Mouse (Mus musculus) myocyte (in vitro differentiated cells): ENCODE measurements around the gene Bcr. TPM values are rescaled to one million over a fixed set of nuclear protein-coding genes. Genes with fewer than 3 reads are reported as not detected.

Experiments
- H3K27me3 ChIP-seq: one replicate; pipeline ENCODE4 v1.6.1; 2011; ENCODE audit not compliant: control insufficient read depth, insufficient read depth, insufficient read length
- H3K36me3 ChIP-seq: one replicate; pipeline ENCODE4 v1.6.1; 2011; ENCODE audit not compliant: control insufficient read depth, insufficient read depth
- H3K4me2 ChIP-seq: one replicate; pipeline ENCODE4 v1.6.1; 2011; ENCODE audit warnings: low read depth, control low read depth
- H3K4me3 ChIP-seq: one replicate; pipeline ENCODE4 v1.5.1; 2011; ENCODE audit warnings: mild to moderate bottlenecking, control low read depth, moderate library complexity
- H3K79me2 ChIP-seq: one replicate; pipeline ENCODE4 v1.6.1; 2011; ENCODE audit not compliant: control insufficient read depth, insufficient read depth
- H3ac ChIP-seq: one replicate; pipeline ENCODE4 v1.6.1; 2011; ENCODE audit not compliant: control insufficient read depth, insufficient read length
- CEBPB ChIP-seq: IDR thresholded peaks from 2 replicates; pipeline ENCODE4 v1.6.1; 2011; ENCODE audit warnings: mild to moderate bottlenecking, moderate library complexity; ENCODE audit not compliant: poor library complexity, insufficient read depth, severe bottlenecking
- E2F4 ChIP-seq: IDR thresholded peaks from one replicate; pipeline ENCODE4 v1.6.1; 2011; ENCODE audit warnings: mild to moderate bottlenecking, control low read depth, moderate library complexity; ENCODE audit not compliant: insufficient read depth
- MAX ChIP-seq: IDR thresholded peaks from one replicate; pipeline ENCODE4 v1.6.1; 2011; ENCODE audit warnings: low read depth, mild to moderate bottlenecking, control low read depth
- MYOD1 ChIP-seq, 3 experiments: IDR thresholded peaks; one replicate each; pipeline ENCODE4 v1.6.1; 2011; ENCODE audit warnings: control low read depth in 2 of 3, low read depth in 2 of 3, mild to moderate bottlenecking in 2 of 3, moderate library complexity in 1 of 3; ENCODE audit not compliant: insufficient read length in 2 of 3, control insufficient read depth in 1 of 3
- MYOG ChIP-seq, 3 experiments: IDR thresholded peaks; one replicate each; pipeline ENCODE4 v1.6.1; 2011; ENCODE audit warnings: control low read depth in 2 of 3, low read depth in 2 of 3, mild to moderate bottlenecking in 2 of 3; ENCODE audit not compliant: insufficient read length in 2 of 3, control insufficient read depth in 1 of 3, insufficient read depth in 1 of 3
- POLR2A ChIP-seq: IDR thresholded peaks from one replicate; pipeline ENCODE4 v1.6.1; 2011; ENCODE audit warnings: low read depth, mild to moderate bottlenecking, control low read depth, moderate library complexity; ENCODE audit not compliant: insufficient read length
- POLR2AphosphoS2 ChIP-seq: IDR thresholded peaks from one replicate; pipeline ENCODE4 v1.6.1; 2011; ENCODE audit warnings: low read depth, control low read depth; ENCODE audit not compliant: insufficient read length
- REST ChIP-seq: IDR thresholded peaks from one replicate; pipeline ENCODE4 v1.6.1; 2011; ENCODE audit warnings: mild to moderate bottlenecking, control low read depth, moderate library complexity; ENCODE audit not compliant: insufficient read depth, insufficient read length
- SRF ChIP-seq: IDR thresholded peaks from one replicate; pipeline ENCODE4 v1.6.1; 2011; ENCODE audit warnings: low read depth; ENCODE audit not compliant: control insufficient read depth, insufficient read length
- TCF12 ChIP-seq: IDR thresholded peaks from one replicate; pipeline ENCODE4 v1.6.1; 2011; ENCODE audit warnings: mild to moderate bottlenecking, control low read depth; ENCODE audit not compliant: poor library complexity, insufficient read depth, severe bottlenecking
- TCF3 ChIP-seq: IDR thresholded peaks from one replicate; pipeline ENCODE4 v1.6.1; 2011; ENCODE audit warnings: low read depth, control low read depth; ENCODE audit not compliant: insufficient read length
- USF1 ChIP-seq: IDR thresholded peaks from one replicate; pipeline ENCODE4 v1.6.1; 2011; ENCODE audit warnings: low read depth, mild to moderate bottlenecking, control low read depth, moderate library complexity
- polyA plus RNA-seq: library from polyadenylated mRNA; unstranded; fragments of >200 nt; fragmentation: generic; extraction: Trizol; gene quantifications from one replicate; pipeline ENCODE4 v1.2.1, GENCODE M21; 2012; ENCODE audit warnings: missing spikeins

Gene Bcr
- polyA plus RNA-seq, 1 experiment: 16.8 TPM

GRCm38 (mm10) chr10:75222611-75222998, 162.2 kb downstream of the Bcr start:
- Histone ChIP-seq H3K36me3 (no peaks in the 10 kb centered on the region), H3K4me2 (peak overlapping the region; percentile 74), H3K4me3 (no peak overlapping the region), H3K79me2 (peaks cover 90% of the 10 kb centered on the region), H3ac (no peak overlapping the region), H3K27me3 (no peaks in the 10 kb centered on the region)
- TF ChIP-seq MAX (no peak), USF1 (no peak)

GRCm38 (mm10) chr10:75224154-75224553, 163.8 kb downstream of the Bcr start:
- H3K4me3 ChIP-seq: no peak overlapping the region
- H3ac ChIP-seq: no peak overlapping the region
- TF ChIP-seq E2F4: no peak
- peak in 1 of 3 experiments; percentile 48 for TF ChIP-seq MYOG (IDR thresholded peaks at IDR 0.05; ENCODE audit: control insufficient read depth in 1 of 3, insufficient read depth in 1 of 3, insufficient read length in 2 of 3, low read depth in 2 of 3)
- H3K4me2 ChIP-seq: no peak overlapping the region
- no peaks in the 10 kb centered on the region for H3K36me3 ChIP-seq
- H3K79me2 ChIP-seq: peaks cover 90% of the 10 kb centered on the region
- H3K27me3 ChIP-seq: no peaks in the 10 kb centered on the region

GRCm38 (mm10) chr10:75224630-75225029, 164.2 kb downstream of the Bcr start:
- Histone ChIP-seq H3K36me3 (no peaks in the 10 kb centered on the region), H3K27me3 (no peaks in the 10 kb centered on the region)

GRCm38 (mm10) chr10:75227381-75227780, 167.0 kb downstream of the Bcr start:
- no peak overlapping the region for H3ac ChIP-seq
- no peak overlapping the region for H3K4me2 ChIP-seq
- TF ChIP-seq CEBPB (no peak), REST (no peak)
- H3K27me3 ChIP-seq: no peaks in the 10 kb centered on the region
- H3K4me3 ChIP-seq: no peak overlapping the region
- peaks cover 81% of the 10 kb centered on the region for H3K79me2 ChIP-seq
- H3K36me3 ChIP-seq: peaks cover 9% of the 10 kb centered on the region

More at GRCm38 (mm10) chr10:75224630-75225029, 164.2 kb downstream of the Bcr start:
- H3K79me2 ChIP-seq: peaks cover 89% of the 10 kb centered on the region
- H3ac ChIP-seq: no peak overlapping the region
- TF ChIP-seq E2F4: no peak
- no peak for TF ChIP-seq TCF12
- no peak for TF ChIP-seq CEBPB
- no peak for TF ChIP-seq MYOD1 (IDR thresholded peaks at IDR 0.05; ENCODE audit: control insufficient read depth in 1 of 3, insufficient read length in 2 of 3, low read depth in 2 of 3)
- TF ChIP-seq REST: no peak
- no peak for TF ChIP-seq SRF
- no peak for TF ChIP-seq POLR2A
- no peak for TF ChIP-seq USF1
- TF ChIP-seq MYOG (IDR thresholded peaks at IDR 0.05; ENCODE audit: control insufficient read depth in 1 of 3, insufficient read depth in 1 of 3, insufficient read length in 2 of 3, low read depth in 2 of 3): no peak
- no peak for TF ChIP-seq MAX
- H3K4me2 ChIP-seq: no peak overlapping the region
- no peak overlapping the region for H3K4me3 ChIP-seq

- Histone ChIP-seq H3K36me3 (peaks cover 10% of the 10 kb centered on the region), H3ac (no peak overlapping the region), H3K4me2 (no peak overlapping the region), H3K27me3 (no peaks in the 10 kb centered on the region), H3K4me3 (no peak overlapping the region), H3K79me2 (peaks cover 62% of the 10 kb centered on the region)
- TF ChIP-seq POLR2A (no peak), CEBPB (no peak), TCF3 (no peak), SRF (no peak), MYOD1 (IDR thresholded peaks at IDR 0.05; ENCODE audit: control insufficient read depth in 1 of 3, insufficient read length in 2 of 3, low read depth in 2 of 3) (no peak), MYOG (IDR thresholded peaks at IDR 0.05; ENCODE audit: control insufficient read depth in 1 of 3, insufficient read depth in 1 of 3, insufficient read length in 2 of 3, low read depth in 2 of 3) (no peak), MAX (no peak), E2F4 (no peak)
These were observed 170.2 kb downstream of the Bcr start for GRCm38 (mm10) chr10:75230572-75230971.

GRCm38 (mm10) chr10:75231876-75232275, 171.5 kb downstream of the Bcr start:
- Histone ChIP-seq H3K27me3 (no peaks in the 10 kb centered on the region), H3K4me2 (no peak overlapping the region), H3K36me3 (peaks cover 10% of the 10 kb centered on the region), H3ac (no peak overlapping the region), H3K79me2 (peaks cover 55% of the 10 kb centered on the region), H3K4me3 (no peak overlapping the region)
- TF ChIP-seq MYOG (IDR thresholded peaks at IDR 0.05; ENCODE audit: control insufficient read depth in 1 of 3, insufficient read depth in 1 of 3, insufficient read length in 2 of 3, low read depth in 2 of 3): no peak
- no peak for TF ChIP-seq SRF
- TF ChIP-seq E2F4: no peak
- no peak for TF ChIP-seq POLR2AphosphoS2
- TF ChIP-seq CEBPB: no peak
- no peak for TF ChIP-seq TCF3
- no peak for TF ChIP-seq POLR2A
